Mouse (Mus musculus) neutrophil, adult 5-6 weeks (primary cell): ENCODE data around the gene Fscn1. TPM values are rescaled to one million over a fixed set of nuclear protein-coding genes. Genes with fewer than 3 reads are reported as not detected.
A peak's percentile ranks its signal among the peaks of the same experiment; 100 is the strongest.

ENCODE experiments used
- ATAC-seq: fragments of 151-379, 151-347 bp; 2 replicates; pipeline ENCODE4 v1.8.0; 2017; ENCODE audit warnings: mild to moderate bottlenecking, moderate TSS enrichment; ENCODE audit not compliant: insufficient number of reproducible peaks, poor library complexity, low FRiP score, severe bottlenecking; ENCODE audit errors: extremely low read depth
- total RNA-seq: library from RNA; stranded (forward); fragments of 200-1000 nt; gene quantifications from 2 replicates; pipeline ENCODE4 v1.2.3, GENCODE M21; 2017

The Fscn1 gene
- total RNA-seq, 1 experiment from 2014 or later = not detected

GRCm38 (mm10) chr5:142932084-142932685 lies 28.0 kb upstream of the Fscn1 start:
- ATAC-seq = peak; percentile 74

- no peak for ATAC-seq
Measured at GRCm38 (mm10) chr5:142932731-142933130, 27.4 kb upstream of the Fscn1 start.

- peak; percentile 50; the same call in 1 of the 2 replicates for ATAC-seq
Measured at GRCm38 (mm10) chr5:142935642-142936335, 24.4 kb upstream of the Fscn1 start.

GRCm38 (mm10) chr5:142936336-142936719 lies 23.8 kb upstream of the Fscn1 start:
- peak; percentile 68 for ATAC-seq

- ATAC-seq = no peak
Measured at GRCm38 (mm10) chr5:142937956-142938727, 22.0 kb upstream of the Fscn1 start.

- no peak for ATAC-seq
Measured at GRCm38 (mm10) chr5:142940393-142940792, 19.8 kb upstream of the Fscn1 start.

- ATAC-seq = no peak
Measured at GRCm38 (mm10) chr5:142944979-142945682, 15.0 kb upstream of the Fscn1 start.

- ATAC-seq = no peak
Measured at GRCm38 (mm10) chr5:142947460-142947859, 12.7 kb upstream of the Fscn1 start.

GRCm38 (mm10) chr5:142949580-142949979 lies 10.6 kb upstream of the Fscn1 start:
- ATAC-seq = no peak

GRCm38 (mm10) chr5:142950405-142950804 lies 9.7 kb upstream of the Fscn1 start:
- no peak for ATAC-seq

- no peak for ATAC-seq
Measured at GRCm38 (mm10) chr5:142953641-142954040, 6.5 kb upstream of the Fscn1 start.

- no peak for ATAC-seq
Measured at GRCm38 (mm10) chr5:142956956-142957703, 3.0 kb upstream of the Fscn1 start.

GRCm38 (mm10) chr5:142958464-142958863 lies 1.7 kb upstream of the Fscn1 start:
- no peak for ATAC-seq

GRCm38 (mm10) chr5:142959156-142959555 lies 987 bp upstream of the Fscn1 start:
- no peak for ATAC-seq

- ATAC-seq = no peak
Measured at GRCm38 (mm10) chr5:142960775-142961271, 680 bp downstream of the Fscn1 start.

- ATAC-seq = no peak
Measured at GRCm38 (mm10) chr5:142961398-142961880, 1.3 kb downstream of the Fscn1 start.

GRCm38 (mm10) chr5:142961881-142962443 lies 1.8 kb downstream of the Fscn1 start:
- no peak for ATAC-seq

GRCm38 (mm10) chr5:142962444-142962961 lies 2.4 kb downstream of the Fscn1 start:
- ATAC-seq = no peak
